8 mouse cellular contexts compared by ENCODE assay signal in the genomic region with DNA sequence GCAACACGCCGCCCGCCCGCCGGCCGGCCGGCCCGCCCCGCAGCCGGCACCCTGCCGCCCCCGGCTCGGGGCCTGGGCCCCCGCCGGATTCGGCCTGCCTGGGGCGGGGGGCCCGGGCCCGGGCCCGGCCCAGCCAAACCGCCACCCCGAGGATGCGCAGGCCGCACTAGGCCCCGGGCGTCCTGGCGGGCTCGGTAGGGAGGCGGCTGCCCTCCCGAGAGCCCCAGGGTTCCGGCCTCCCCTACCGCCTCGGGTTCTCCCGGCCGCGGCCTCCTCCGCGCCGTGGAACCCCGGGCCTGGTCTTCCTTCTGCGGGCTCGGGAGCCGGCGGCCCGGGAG. TPM values are rescaled to one million over a fixed set of nuclear protein-coding genes. Genes with fewer than 3 reads are reported as not detected.
DNase-seq lines count a peak whose midpoint lies in the region; ATAC-seq and TF ChIP-seq lines count a peak whose summit lies in the region.

No protein-coding gene starts in this region.

- H3K27me3 ChIP-seq in embryonic facial prominence, embryonic 10.5 days (replicated peaks; ENCODE audit: low read depth, poor library complexity, severe bottlenecking), result no peaks in the 10 kb centered on the region
- no peaks in the 10 kb centered on the region for H3K27me3 ChIP-seq in intestine, embryonic 16.5 days (replicated peaks; ENCODE audit: control insufficient read depth, insufficient read depth, low read length)
- no peaks in the 10 kb centered on the region for H3K27me3 ChIP-seq in neural tube, embryonic 15.5 days (replicated peaks)

- peaks cover 26% of the 10 kb centered on the region for H3K4me1 ChIP-seq in embryonic facial prominence, embryonic 10.5 days
- H3K4me1 ChIP-seq in intestine, embryonic 16.5 days (ENCODE audit: control insufficient read depth, insufficient read depth, low read length), result peaks cover 15% of the 10 kb centered on the region
- peaks cover 42% of the 10 kb centered on the region for H3K4me1 ChIP-seq in neural tube, embryonic 15.5 days

- peaks cover 23% of the 10 kb centered on the region for H3K36me3 ChIP-seq in embryonic facial prominence, embryonic 10.5 days (replicated peaks)
- no peaks in the 10 kb centered on the region for H3K36me3 ChIP-seq in intestine, embryonic 16.5 days (ENCODE audit: control insufficient read depth, insufficient read depth, low read length)
- no peaks in the 10 kb centered on the region for H3K36me3 ChIP-seq in neural tube, embryonic 15.5 days

- no peaks in the 10 kb centered on the region for H3K9me3 ChIP-seq in embryonic facial prominence, embryonic 10.5 days
- H3K9me3 ChIP-seq in intestine, embryonic 16.5 days (ENCODE audit: control insufficient read depth, low read length), result no peaks in the 10 kb centered on the region
- H3K9me3 ChIP-seq in neural tube, embryonic 15.5 days (replicated peaks), result no peaks in the 10 kb centered on the region

- peak overlapping the region; percentile 96 for H3K9ac ChIP-seq in intestine, embryonic 16.5 days (ENCODE audit: low read depth, low read length)
- H3K9ac ChIP-seq in neural tube, embryonic 15.5 days (replicated peaks), result peak overlapping the region; percentile 97

- no peak for TF ChIP-seq CTCF in layer of hippocampus, adult 2 months (conservative IDR thresholded peaks at IDR 0.05)

- ATAC-seq in intestine, embryonic 16.5 days, result peak; percentile 86; the same call in 1 of the 2 replicates
- ATAC-seq in neural tube, embryonic 15.5 days (ENCODE audit: low FRiP score), result peak; percentile 79

- peak overlapping the region; percentile 100 for H3K27ac ChIP-seq in layer of hippocampus, adult 2 months
- peak overlapping the region; percentile 100 for H3K27ac ChIP-seq in embryonic facial prominence, embryonic 10.5 days (replicated peaks)
- H3K27ac ChIP-seq in intestine, embryonic 16.5 days (ENCODE audit: low read length), result peak overlapping the region; percentile 100
- peak overlapping the region; percentile 100 for H3K27ac ChIP-seq in neural tube, embryonic 15.5 days (replicated peaks)

- peak overlapping the region; percentile 78 for H3K4me2 ChIP-seq in intestine, embryonic 16.5 days (ENCODE audit: low read depth, low read length)
- H3K4me2 ChIP-seq in neural tube, embryonic 15.5 days, result peak overlapping the region; percentile 79

- peak overlapping the region; percentile 95 for H3K4me3 ChIP-seq in layer of hippocampus, adult 2 months
- H3K4me3 ChIP-seq in embryonic facial prominence, embryonic 10.5 days, result peak overlapping the region; percentile 99
- peak overlapping the region; percentile 84 for H3K4me3 ChIP-seq in intestine, embryonic 16.5 days (ENCODE audit: low read length)
- H3K4me3 ChIP-seq in neural tube, embryonic 15.5 days (replicated peaks), result peak overlapping the region; percentile 88

- DNase-seq in layer of hippocampus, adult 2 months (ENCODE audit: low spot score in 2 of 2), result no peak
- DNase-seq in layer of hippocampus, adult 18-20 months (ENCODE audit: low spot score in 2 of 2), result no peak
- no peak for DNase-seq in embryonic facial prominence, embryonic 10.5 days (ENCODE audit: low spot score)
- no peak for DNase-seq in kidney, postnatal 25 days
- no peak for DNase-seq in gastrocnemius, postnatal 25 days
- no peak for DNase-seq in right cerebral cortex, postnatal 25 days

- under 1% methylated on average over 45 of the region's 45 CpGs for WGBS in embryonic facial prominence, embryonic 10.5 days
- WGBS in intestine, embryonic 16.5 days, result under 1% methylated on average over 31 of the region's 45 CpGs
- WGBS in neural tube, embryonic 15.5 days, result under 1% methylated on average over 33 of the region's 45 CpGs

RNA-seq across cellular contexts. Expression of a gene that starts 0.3 kb away (rescaled TPM):
- total RNA-seq in layer of hippocampus, adult 2 months (2021), result 10 to 100 TPM; 25.9 to 26.0 TPM
- 10 to 100 TPM; 22.9 to 24.1 TPM for total RNA-seq in layer of hippocampus, adult 18-20 months (2021)
- polyA plus RNA-seq in embryonic facial prominence, embryonic 10.5 days (2016; fragmentation: Nextera tagmentation; extraction: Ambion mirVana), result 92.1 and 94.9 TPM in 2 replicates
- polyA plus RNA-seq in intestine, embryonic 16.5 days (2015; fragmentation: Nextera tagmentation; extraction: Ambion mirVana), result 37.0 and 42.7 TPM in 2 replicates
- 29.9 and 35.2 TPM in 2 replicates for polyA plus RNA-seq in neural tube, embryonic 15.5 days (2015; fragmentation: Nextera tagmentation; extraction: Ambion mirVana)
- total RNA-seq in gastrocnemius, postnatal 25 days (2021), result 10 to 100 TPM in 1 of 2 experiments, 1 to 10 TPM in 1; 9.0 to 11.6 TPM
